Mouse (Mus musculus) stomach, embryonic 14.5 days (tissue): Measurements from ENCODE around the gene Cd244a. TPM values are rescaled to one million over a fixed set of nuclear protein-coding genes. Genes with fewer than 3 reads are reported as not detected.

Source experiments
- ATAC-seq: fragments of 200-750 bp; cut with Nextera tagmentation; 2 replicates; pipeline ENCODE4 v1.8.0; 2017; ENCODE audit warnings: low read depth, moderate TSS enrichment; ENCODE audit not compliant: insufficient number of reproducible peaks, insufficient read depth, low FRiP score
- H3K27ac ChIP-seq: fragments of 300-500 bp; sonication (generic); 2 replicates; pipeline ENCODE4 v1.5.1; 2014; ENCODE audit warnings: mild to moderate bottlenecking, low read length, moderate library complexity, mixed read lengths
- H3K27me3 ChIP-seq: fragments of 300-500 bp; sonication (generic); 2 replicates; pipeline ENCODE4 v1.6.1; 2014; ENCODE audit warnings: low read length, control low read depth, mixed read lengths; ENCODE audit not compliant: control insufficient read depth, insufficient read depth
- H3K36me3 ChIP-seq: fragments of 300-500 bp; sonication (generic); 2 replicates; pipeline ENCODE4 v1.6.1; 2014; ENCODE audit warnings: mild to moderate bottlenecking, control low read depth, low read length, moderate library complexity, mixed read lengths; ENCODE audit not compliant: control insufficient read depth, insufficient read depth
- H3K4me1 ChIP-seq: fragments of 300-500 bp; sonication (generic); 2 replicates; pipeline ENCODE4 v1.6.1; 2014; ENCODE audit warnings: low read length, control low read depth, mixed read lengths; ENCODE audit not compliant: control insufficient read depth, insufficient read depth
- H3K4me2 ChIP-seq: fragments of 300-500 bp; sonication (generic); replicated peaks from 2 replicates; pipeline ENCODE4 v1.6.1; 2014; ENCODE audit warnings: low read depth, low read length, control low read depth
- H3K4me3 ChIP-seq: fragments of 300-500 bp; sonication (generic); 2 replicates; pipeline ENCODE4 v1.5.1; 2014; ENCODE audit warnings: low read depth, low read length, control low read depth
- H3K9ac ChIP-seq: fragments of 300-500 bp; sonication (generic); replicated peaks from 2 replicates; pipeline ENCODE4 v1.6.1; 2014; ENCODE audit warnings: low read depth, mild to moderate bottlenecking, control low read depth, low read length, moderate library complexity, mixed read lengths
- H3K9me3 ChIP-seq: fragments of 300-500 bp; sonication (generic); 2 replicates; pipeline ENCODE4 v1.6.1; 2016; ENCODE audit warnings: low read depth, low read length, control low read depth; ENCODE audit not compliant: control insufficient read depth
- WGBS: fragments of 180-500 bp; shearing (Covaris S2); extraction: QIAGEN DNeasy Blood & Tissue Kit; methylation state at CpG from one replicate; pipeline ENCODE4 v1.1.7; 2014; 5-methylcytosine and 5-hydroxymethylcytosine counted together
- polyA plus RNA-seq: library from polyadenylated mRNA; unstranded; fragments of >200 nt; fragmentation: Nextera tagmentation; extraction: Ambion mirVana; gene quantifications from 2 replicates; pipeline ENCODE4 v1.2.1, GENCODE M21; 2014

Gene Cd244a
- 0.21 and 0.26 TPM in 2 replicates for polyA plus RNA-seq

DNA sequence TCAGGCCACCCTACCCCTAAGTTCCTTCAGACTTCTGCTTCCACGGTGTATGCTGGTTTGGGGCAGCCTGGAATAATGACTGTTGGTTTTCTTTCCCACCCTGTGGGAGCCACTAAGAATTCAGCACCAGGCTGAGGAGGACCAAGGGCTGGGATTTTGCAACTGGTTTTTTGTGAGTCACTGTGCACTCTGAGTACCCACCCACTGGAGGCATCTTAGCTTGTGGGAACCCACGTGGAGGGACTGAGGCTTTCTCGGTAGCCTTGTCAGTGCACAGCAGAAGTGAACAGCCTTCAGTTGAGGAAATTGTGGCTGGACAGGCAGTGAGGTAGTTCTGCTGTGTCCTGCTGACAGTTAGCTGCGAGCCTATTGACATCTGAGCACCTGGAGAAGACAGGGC lies at the start of gene Cd244a:
Cd244a (plus strand) TSS at position 296 of the 400 bp plus-strand sequence.
- WGBS, result 77% methylated on average over 4 of the region's 4 CpGs

DNA sequence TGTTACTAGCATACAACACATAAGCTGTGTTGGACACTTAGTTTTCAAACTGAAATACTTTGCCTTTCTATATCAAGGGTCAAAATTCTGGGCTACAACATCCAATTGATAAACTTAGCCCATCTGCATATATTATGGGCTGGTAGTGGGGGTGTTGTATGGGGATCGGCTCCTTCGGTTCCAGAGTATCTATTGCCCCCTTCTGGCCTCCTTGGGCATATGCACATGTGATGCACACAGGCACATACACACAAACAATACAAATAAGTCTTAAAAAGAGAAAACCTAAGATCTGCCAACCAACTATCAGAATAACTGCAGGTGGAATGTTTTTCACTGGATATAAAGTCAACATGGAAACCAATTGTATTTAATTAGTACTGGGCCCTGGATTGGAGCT lies 45.8 kb upstream of the Cd244a start:
- Histone ChIP-seq H3K27ac (no peak overlapping the region), H3K9me3 (no peaks in the 10 kb centered on the region), H3K9ac (no peak overlapping the region), H3K4me3 (no peak overlapping the region), H3K36me3 (no peaks in the 10 kb centered on the region), H3K27me3 (no peaks in the 10 kb centered on the region), H3K4me1 (no peaks in the 10 kb centered on the region), H3K4me2 (no peak overlapping the region)
- ATAC-seq, result no peak
- 91% methylated on average over 2 of the region's 2 CpGs for WGBS

More for the DNA sequence above, at the start of gene Cd244a:
- Histone ChIP-seq H3K4me1 (no peaks in the 10 kb centered on the region), H3K27me3 (no peaks in the 10 kb centered on the region), H3K4me2 (no peak within 1 kb of the TSS), H3K4me3 (no peak within 1 kb of the TSS), H3K27ac (no peak within 1 kb of the TSS), H3K9ac (no peak within 1 kb of the TSS), H3K36me3 (no peaks in the 10 kb centered on the region), H3K9me3 (no peaks in the 10 kb centered on the region)
- no peak for ATAC-seq

DNA sequence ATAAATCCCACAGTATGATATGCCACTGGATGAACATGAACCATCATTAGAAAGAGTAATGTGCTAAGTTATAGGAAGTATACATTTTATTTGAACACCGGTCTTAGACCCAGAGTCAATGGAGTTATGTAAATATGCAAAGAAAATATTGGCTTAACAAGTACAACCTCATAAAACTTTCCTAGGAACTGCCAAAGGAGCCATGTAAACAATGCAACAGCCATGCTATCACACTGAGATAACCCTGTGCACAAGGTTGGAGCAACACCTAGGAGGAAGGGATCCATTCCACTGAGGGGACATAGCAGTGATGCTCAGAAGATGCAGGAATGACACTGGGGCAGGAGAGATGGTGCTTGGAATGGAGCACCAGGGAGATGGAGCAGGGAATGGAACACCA lies 45.2 kb upstream of the Cd244a start:
- Histone ChIP-seq H3K9ac (no peak overlapping the region), H3K4me3 (no peak overlapping the region), H3K9me3 (no peaks in the 10 kb centered on the region), H3K4me1 (no peaks in the 10 kb centered on the region), H3K4me2 (no peak overlapping the region), H3K27me3 (no peaks in the 10 kb centered on the region), H3K27ac (no peak overlapping the region), H3K36me3 (no peaks in the 10 kb centered on the region)
- 67% methylated on average over 1 of the region's 1 CpGs for WGBS
- peak; percentile 58; the same call in 1 of the 2 replicates for ATAC-seq

DNA sequence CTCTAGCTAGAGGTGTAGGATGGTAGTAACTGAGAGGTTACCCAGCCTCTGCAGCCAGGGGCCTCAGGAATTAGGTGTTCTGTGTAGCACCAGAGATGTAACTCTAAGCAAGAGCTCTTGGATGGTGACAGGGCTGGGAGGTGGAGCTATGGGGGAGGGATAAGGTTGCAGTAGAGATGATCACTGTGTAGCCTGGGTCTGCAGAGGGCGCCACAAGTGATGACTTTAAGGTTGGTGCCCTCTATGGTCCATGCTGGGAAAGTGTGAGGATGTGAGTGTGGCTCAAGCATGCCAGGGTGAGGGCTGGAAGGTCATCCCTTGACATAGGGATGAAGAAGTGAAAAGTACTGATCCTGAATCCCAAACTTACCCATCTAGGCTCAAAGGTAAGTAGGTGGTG lies 44.0 kb upstream of the Cd244a start:
- no peak for ATAC-seq
- Histone ChIP-seq H3K4me2 (no peak overlapping the region), H3K27me3 (no peaks in the 10 kb centered on the region), H3K27ac (no peak overlapping the region), H3K9me3 (no peaks in the 10 kb centered on the region), H3K4me1 (no peaks in the 10 kb centered on the region), H3K36me3 (no peaks in the 10 kb centered on the region), H3K4me3 (no peak overlapping the region), H3K9ac (no peak overlapping the region)
- WGBS, result 16% methylated on average over 1 of the region's 1 CpGs

DNA sequence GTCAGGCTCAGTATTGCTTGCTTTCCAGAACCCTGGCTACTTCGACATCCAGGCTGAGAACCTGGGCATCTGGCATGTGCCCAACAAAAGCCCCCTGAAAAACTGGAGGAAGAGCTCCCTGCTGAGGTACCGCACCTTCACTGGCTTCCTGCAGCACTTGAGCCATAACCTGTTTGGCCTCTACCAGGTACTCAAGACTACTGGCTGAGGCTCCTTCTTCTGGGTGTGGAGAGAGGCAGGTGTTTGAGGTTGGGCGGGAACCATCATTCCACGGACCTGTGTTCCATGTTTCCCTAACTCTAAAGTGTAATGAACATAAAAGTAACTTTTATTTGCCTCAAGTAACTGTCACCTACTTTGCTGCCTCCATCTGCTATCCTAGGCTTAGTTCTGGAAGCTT lies 43.4 kb upstream of the Cd244a start:
- 78% methylated on average over 4 of the region's 4 CpGs for WGBS
- H3K4me3 ChIP-seq, result no peak overlapping the region

DNA sequence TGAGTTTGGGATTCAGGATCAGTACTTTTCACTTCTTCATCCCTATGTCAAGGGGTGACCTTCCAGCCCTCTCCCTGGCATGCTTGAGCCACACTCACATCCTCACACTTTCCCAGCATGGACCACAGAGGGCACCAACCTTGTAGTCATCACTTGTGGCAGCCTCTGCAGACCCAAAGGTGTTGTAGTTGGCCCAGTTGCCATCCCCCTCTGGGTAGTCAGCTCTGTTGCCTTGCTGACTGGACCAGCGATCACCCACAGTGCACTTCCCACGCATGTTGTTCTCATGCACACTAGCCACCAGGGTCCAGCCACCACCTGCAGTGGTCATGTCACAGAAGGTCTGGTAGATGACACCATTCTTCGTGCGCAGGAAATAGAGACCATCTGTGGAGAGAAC lies 27.6 kb upstream of the Cd244a start:
- no peaks in the 10 kb centered on the region for H3K27me3 ChIP-seq
- H3K27ac ChIP-seq, result no peak overlapping the region
- H3K4me3 ChIP-seq, result no peak overlapping the region
- WGBS, result 85% methylated on average over 4 of the region's 4 CpGs
- H3K36me3 ChIP-seq, result no peaks in the 10 kb centered on the region
- no peak overlapping the region for H3K4me2 ChIP-seq
- no peak overlapping the region for H3K9ac ChIP-seq
- ATAC-seq, result no peak
- H3K9me3 ChIP-seq, result no peaks in the 10 kb centered on the region
- H3K4me1 ChIP-seq, result no peaks in the 10 kb centered on the region

More for the DNA sequence above, 43.4 kb upstream of the Cd244a start:
- ATAC-seq, result no peak
- Histone ChIP-seq H3K4me1 (no peaks in the 10 kb centered on the region), H3K36me3 (no peaks in the 10 kb centered on the region), H3K9ac (no peak overlapping the region), H3K4me2 (no peak overlapping the region), H3K9me3 (no peaks in the 10 kb centered on the region), H3K27ac (no peak overlapping the region), H3K27me3 (no peaks in the 10 kb centered on the region)

DNA sequence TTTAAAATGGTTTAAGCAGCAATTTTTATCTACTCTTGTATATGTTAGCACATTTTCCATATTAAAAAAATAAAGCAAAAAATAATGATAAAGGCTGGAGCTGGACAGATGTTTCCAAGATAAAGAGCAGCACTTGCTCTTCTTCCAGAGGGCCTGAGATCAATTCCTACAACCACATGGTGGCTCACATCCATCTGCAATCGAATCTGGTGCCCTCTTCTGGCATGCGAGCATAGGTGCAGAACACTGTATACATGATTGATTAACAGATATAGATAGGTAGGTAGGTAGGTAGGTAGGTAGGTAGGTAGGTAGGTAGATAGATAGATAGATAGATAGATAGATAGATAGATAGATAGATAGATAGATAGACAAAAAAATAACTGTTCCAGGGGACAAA lies 26.2 kb upstream of the Cd244a start:
- Histone ChIP-seq H3K27me3 (no peaks in the 10 kb centered on the region), H3K27ac (no peak overlapping the region), H3K4me1 (no peaks in the 10 kb centered on the region), H3K9me3 (no peaks in the 10 kb centered on the region), H3K36me3 (no peaks in the 10 kb centered on the region), H3K4me3 (no peak overlapping the region), H3K9ac (no peak overlapping the region), H3K4me2 (no peak overlapping the region)
- no peak for ATAC-seq
- WGBS, result 61% methylated on average over 2 of the region's 2 CpGs

DNA sequence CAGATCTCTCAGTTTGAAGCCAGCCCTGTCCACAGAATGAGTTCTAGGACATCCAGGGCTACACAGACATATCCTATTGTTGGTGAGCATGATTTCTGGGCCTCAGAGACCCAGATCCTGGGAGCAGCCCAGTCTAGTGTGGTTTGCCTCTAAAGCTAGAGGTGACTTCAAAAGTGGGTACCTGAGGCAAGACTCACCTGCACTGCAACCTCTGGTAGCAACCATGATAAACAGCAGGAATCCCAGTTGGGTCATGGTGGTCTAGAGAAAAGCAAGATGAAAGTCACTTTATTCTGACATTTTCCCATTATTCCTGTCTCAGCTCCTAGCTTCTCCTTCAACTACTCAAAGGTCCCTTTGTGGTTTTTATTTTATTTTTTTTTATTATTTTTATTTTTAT lies 24.4 kb upstream of the Cd244a start:
- no peaks in the 10 kb centered on the region; the same call in 1 of the 2 replicates for H3K9me3 ChIP-seq
- no peak for ATAC-seq
- H3K9ac ChIP-seq, result no peak overlapping the region
- no peaks in the 10 kb centered on the region for H3K27me3 ChIP-seq
- H3K4me2 ChIP-seq, result no peak overlapping the region
- H3K27ac ChIP-seq, result no peak overlapping the region
- no peak overlapping the region for H3K4me3 ChIP-seq
- no peaks in the 10 kb centered on the region for H3K36me3 ChIP-seq
- H3K4me1 ChIP-seq, result no peaks in the 10 kb centered on the region

DNA sequence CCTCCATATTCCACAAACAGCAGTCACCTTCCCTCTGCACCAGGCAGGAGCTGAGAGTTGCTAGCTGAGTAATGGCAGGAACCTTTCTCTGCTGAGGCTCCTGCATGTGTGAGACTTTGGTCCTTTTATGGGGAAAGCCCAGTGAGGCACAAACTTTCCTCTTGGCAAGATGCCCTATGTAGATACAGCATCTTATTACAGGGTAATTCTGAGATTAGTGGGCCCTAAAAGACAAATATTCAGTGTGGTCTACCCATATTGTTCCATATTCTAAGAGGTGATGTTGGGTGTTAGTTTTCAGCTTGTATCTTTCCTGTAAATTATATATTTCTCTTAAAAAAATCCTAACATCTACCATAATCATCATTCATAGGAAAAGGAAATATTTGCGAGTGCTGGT lies 23.8 kb upstream of the Cd244a start, which contains the start of gene Itln1:
Itln1 (minus strand) TSS at position 101 of the 400 bp plus-strand sequence.
- Histone ChIP-seq H3K27ac (no peak within 1 kb of the TSS), H3K9me3 (no peaks in the 10 kb centered on the region; the same call in 1 of the 2 replicates), H3K4me3 (no peak within 1 kb of the TSS), H3K36me3 (no peaks in the 10 kb centered on the region), H3K9ac (no peak within 1 kb of the TSS), H3K4me2 (no peak within 1 kb of the TSS), H3K4me1 (no peaks in the 10 kb centered on the region), H3K27me3 (no peaks in the 10 kb centered on the region)
- no peak for ATAC-seq
- WGBS, result 96% methylated on average over 1 of the region's 1 CpGs
